Mouse (Mus musculus) kidney, postnatal 0 days (tissue): Measurements from ENCODE around the gene Styxl1. TPM values are rescaled to one million over a fixed set of nuclear protein-coding genes. Genes with fewer than 3 reads are reported as not detected.

ENCODE experiments used
- ATAC-seq: fragments of 200-750 bp; cut with Nextera tagmentation; replicated peaks from 2 replicates; pipeline ENCODE4 v1.8.0; 2017; ENCODE audit warnings: low read depth, moderate number of reproducible peaks, moderate TSS enrichment, moderate library complexity; ENCODE audit not compliant: low FRiP score
- DNase-seq: peaks from one replicate; pipeline ENCODE4 v3.0.0-alpha.2; 2016; ENCODE audit warnings: low spot score
- H3K27ac ChIP-seq: fragments of 300-500 bp; sonication (generic); 2 replicates; pipeline ENCODE4 v1.5.1; 2014; ENCODE audit warnings: mild to moderate bottlenecking
- H3K27me3 ChIP-seq: fragments of 300-500 bp; sonication (generic); 2 replicates; pipeline ENCODE4 v1.6.1; 2014; ENCODE audit warnings: low read length, mixed read lengths; ENCODE audit not compliant: insufficient read depth
- H3K36me3 ChIP-seq: fragments of 300-500 bp; sonication (generic); 2 replicates; pipeline ENCODE4 v1.6.1; 2014; ENCODE audit warnings: low read length, mixed read lengths; ENCODE audit not compliant: insufficient read depth
- H3K4me1 ChIP-seq: fragments of 300-500 bp; sonication (generic); replicated peaks from 2 replicates; pipeline ENCODE4 v1.6.1; 2014; ENCODE audit warnings: antibody characterized with exemption, low read length, mixed read lengths; ENCODE audit not compliant: insufficient read depth
- H3K4me2 ChIP-seq: fragments of 300-500 bp; sonication (generic); 2 replicates; pipeline ENCODE4 v1.6.1; 2014; ENCODE audit warnings: mild to moderate bottlenecking, low read length, moderate library complexity, mixed read lengths
- H3K4me3 ChIP-seq: fragments of 300-500 bp; sonication (generic); replicated peaks from 2 replicates; pipeline ENCODE4 v1.5.1; 2014; ENCODE audit warnings: low read depth, low read length
- H3K9ac ChIP-seq: fragments of 300-500 bp; sonication (generic); 2 replicates; pipeline ENCODE4 v1.6.1; 2014; ENCODE audit warnings: low read depth, low read length
- H3K9me3 ChIP-seq: fragments of 300-500 bp; sonication (generic); replicated peaks from 2 replicates; pipeline ENCODE4 v1.6.1; 2016; ENCODE audit warnings: low read length, inconsistent platforms, mixed read lengths
- CTCF ChIP-seq: IDR thresholded peaks from 2 replicates; pipeline ENCODE4 v1.5.1; 2016; ENCODE audit warnings: antibody characterized with exemption, low read depth, mild to moderate bottlenecking, moderate library complexity
- WGBS: fragments of 180-500 bp; shearing (Covaris S2); extraction: QIAGEN DNeasy Blood & Tissue Kit; methylation state at CpG from one replicate; pipeline ENCODE4 v1.1.7; 2014; 5-methylcytosine and 5-hydroxymethylcytosine counted together
- polyA plus RNA-seq: library from polyadenylated mRNA; unstranded; fragments of >200 nt; fragmentation: Nextera tagmentation; extraction: Ambion mirVana; gene quantifications from 2 replicates; pipeline ENCODE4 v1.2.1, GENCODE M21; 2015

Gene Styxl1
- polyA plus RNA-seq, 1 experiment from 2014 or later, result 0.53 TPM

DNA sequence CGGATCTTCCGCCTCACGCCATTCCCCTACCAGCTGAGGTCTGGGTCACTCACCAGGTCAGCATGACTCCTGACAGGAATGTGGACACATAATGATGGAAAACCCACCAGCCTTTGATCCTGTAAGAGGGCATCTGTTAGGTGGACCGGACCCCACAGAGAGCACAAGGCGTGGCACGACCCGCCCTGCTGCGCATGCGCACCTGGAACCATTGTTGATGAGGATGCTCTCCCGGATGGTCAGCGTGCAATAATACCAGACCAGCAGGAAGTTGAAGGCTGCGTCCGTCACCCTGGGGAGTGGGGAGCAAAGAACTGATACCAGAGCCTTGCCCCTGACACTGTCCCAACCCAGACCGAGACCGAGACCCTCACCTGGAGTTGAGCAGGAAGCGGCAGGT, 41.6 kb downstream of the Styxl1 start:
- H3K4me3 ChIP-seq, result no peak overlapping the region
- TF ChIP-seq CTCF, result no peak
- no peaks in the 10 kb centered on the region for H3K9me3 ChIP-seq
- no peaks in the 10 kb centered on the region for H3K4me1 ChIP-seq
- no peak overlapping the region for H3K4me2 ChIP-seq
- no peak overlapping the region for H3K9ac ChIP-seq
- WGBS, result 94% methylated on average over 16 of the region's 16 CpGs
- DNase-seq (no peak), ATAC-seq (no peak)
- peaks cover 60% of the 10 kb centered on the region for H3K36me3 ChIP-seq
- H3K27ac ChIP-seq, result no peak overlapping the region
- H3K27me3 ChIP-seq, result no peaks in the 10 kb centered on the region

DNA sequence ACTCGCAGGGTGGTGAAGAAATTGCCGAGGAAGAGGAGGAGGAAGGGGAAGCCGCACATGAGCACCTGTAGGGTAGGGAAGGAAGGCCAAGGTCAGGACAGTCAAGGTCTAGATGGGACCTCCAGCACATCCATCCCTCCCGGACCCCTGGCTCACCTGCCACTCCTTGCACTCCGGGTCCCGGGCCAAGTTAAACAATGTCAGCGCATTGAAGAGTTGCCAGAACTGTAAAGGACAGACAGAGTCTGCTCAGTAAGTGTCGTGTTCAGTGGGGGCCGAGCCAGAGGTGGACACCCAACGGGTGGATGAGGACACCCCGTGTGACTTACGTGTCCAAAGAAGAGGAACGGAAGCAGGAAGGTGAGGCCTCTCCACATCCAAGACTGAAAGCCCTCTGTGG, 42.4 kb downstream of the Styxl1 start:
- no peaks in the 10 kb centered on the region for H3K27me3 ChIP-seq
- no peak for TF ChIP-seq CTCF
- 86% methylated on average over 13 of the region's 13 CpGs for WGBS
- H3K36me3 ChIP-seq, result peaks cover 66% of the 10 kb centered on the region
- H3K27ac ChIP-seq, result no peak overlapping the region
- H3K9ac ChIP-seq, result no peak overlapping the region
- H3K4me2 ChIP-seq, result no peak overlapping the region
- H3K4me3 ChIP-seq, result no peak overlapping the region
- DNase-seq (no peak), ATAC-seq (no peak)
- H3K4me1 ChIP-seq, result no peaks in the 10 kb centered on the region
- no peaks in the 10 kb centered on the region for H3K9me3 ChIP-seq

DNA sequence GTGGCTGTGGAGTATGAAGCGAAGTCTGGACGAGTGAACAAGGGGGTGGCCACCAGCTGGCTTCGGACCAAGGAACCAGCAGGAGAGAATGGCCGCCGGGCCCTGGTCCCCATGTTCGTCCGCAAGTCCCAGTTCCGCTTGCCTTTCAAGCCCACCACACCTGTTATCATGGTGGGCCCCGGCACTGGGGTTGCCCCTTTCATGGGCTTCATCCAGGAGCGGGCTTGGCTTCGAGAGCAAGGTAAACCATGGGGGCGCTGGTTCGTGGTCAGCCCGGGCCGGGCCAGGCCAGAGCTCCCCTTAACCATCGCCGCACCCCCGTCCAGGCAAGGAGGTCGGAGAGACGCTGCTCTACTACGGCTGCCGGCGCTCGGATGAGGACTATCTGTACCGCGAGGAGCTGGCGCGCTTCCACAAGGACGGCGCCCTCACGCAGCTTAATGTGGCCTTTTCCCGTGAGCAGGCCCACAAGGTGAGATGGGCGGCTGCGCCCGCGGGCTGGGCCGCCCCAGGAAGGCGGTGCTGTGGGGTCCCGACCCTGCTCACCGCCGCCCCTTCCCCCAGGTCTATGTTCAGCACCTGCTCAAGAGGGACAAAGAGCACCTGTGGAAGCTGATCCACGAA, 44.0 kb downstream of the Styxl1 start:
- peaks cover 79% of the 10 kb centered on the region for H3K36me3 ChIP-seq
- no peak for TF ChIP-seq CTCF
- no peak overlapping the region for H3K4me3 ChIP-seq
- H3K27ac ChIP-seq, result no peak overlapping the region
- WGBS, result 94% methylated on average over 42 of the region's 42 CpGs
- no peak overlapping the region for H3K4me2 ChIP-seq
- no peaks in the 10 kb centered on the region for H3K4me1 ChIP-seq
- H3K27me3 ChIP-seq, result no peaks in the 10 kb centered on the region
- H3K9me3 ChIP-seq, result no peaks in the 10 kb centered on the region
- H3K9ac ChIP-seq, result no peak overlapping the region
- DNase-seq (no peak), ATAC-seq (no peak)

DNA sequence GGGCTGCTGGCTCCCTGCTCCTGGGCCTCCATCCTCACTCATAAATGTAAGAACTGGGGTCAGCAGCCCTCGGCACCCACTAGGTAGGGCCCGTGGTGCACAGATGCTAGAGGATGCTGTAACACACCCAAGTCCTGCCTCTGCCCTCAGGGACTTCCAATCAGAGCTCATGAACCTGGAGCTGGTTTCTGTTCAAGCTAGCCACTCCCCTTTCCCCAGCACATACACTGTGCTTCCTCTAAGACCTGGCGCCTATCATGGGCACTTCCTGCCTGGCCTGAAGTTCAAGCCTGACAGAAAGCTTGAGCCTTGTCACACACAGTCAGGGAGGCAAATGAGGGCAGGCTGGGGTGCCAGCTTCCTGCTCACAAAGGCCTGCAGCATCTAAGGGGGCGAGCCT, 45.1 kb downstream of the Styxl1 start:
- DNase-seq (no peak), ATAC-seq (no peak)
- H3K4me3 ChIP-seq, result no peak overlapping the region
- 84% methylated on average over 4 of the region's 4 CpGs for WGBS
- no peak for TF ChIP-seq CTCF
- H3K27ac ChIP-seq, result no peak overlapping the region
- H3K36me3 ChIP-seq, result peaks cover 82% of the 10 kb centered on the region
- H3K9me3 ChIP-seq, result no peaks in the 10 kb centered on the region
- H3K4me2 ChIP-seq, result no peak overlapping the region
- no peak overlapping the region for H3K9ac ChIP-seq
- no peaks in the 10 kb centered on the region for H3K4me1 ChIP-seq
- no peaks in the 10 kb centered on the region for H3K27me3 ChIP-seq

DNA sequence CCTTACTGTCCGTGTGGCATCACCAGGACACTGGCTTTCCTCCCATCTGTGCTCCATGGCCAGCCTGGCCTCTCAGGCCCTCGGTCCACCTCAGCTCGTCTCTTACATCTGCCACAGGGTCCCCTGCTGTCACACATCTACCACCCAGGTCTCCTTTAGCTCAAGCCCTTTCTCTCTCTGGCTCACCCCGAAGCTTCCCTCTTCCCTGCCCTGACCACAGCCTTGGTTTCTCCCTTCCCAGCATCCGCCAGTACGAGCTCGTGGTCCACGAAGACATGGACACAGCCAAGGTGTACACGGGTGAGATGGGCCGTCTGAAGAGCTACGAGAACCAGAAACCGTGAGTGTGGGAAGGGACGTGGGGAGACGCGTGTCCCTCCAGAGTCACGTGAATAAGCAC, 46.9 kb downstream of the Styxl1 start:
- ATAC-seq (no peak), DNase-seq (no peak)
- WGBS, result 96% methylated on average over 16 of the region's 16 CpGs
- Histone ChIP-seq H3K4me2 (no peak overlapping the region), H3K4me1 (no peaks in the 10 kb centered on the region), H3K9me3 (no peaks in the 10 kb centered on the region), H3K36me3 (peaks cover 75% of the 10 kb centered on the region), H3K27me3 (no peaks in the 10 kb centered on the region), H3K27ac (no peak overlapping the region), H3K9ac (no peak overlapping the region), H3K4me3 (no peak overlapping the region)
- no peak for TF ChIP-seq CTCF

DNA sequence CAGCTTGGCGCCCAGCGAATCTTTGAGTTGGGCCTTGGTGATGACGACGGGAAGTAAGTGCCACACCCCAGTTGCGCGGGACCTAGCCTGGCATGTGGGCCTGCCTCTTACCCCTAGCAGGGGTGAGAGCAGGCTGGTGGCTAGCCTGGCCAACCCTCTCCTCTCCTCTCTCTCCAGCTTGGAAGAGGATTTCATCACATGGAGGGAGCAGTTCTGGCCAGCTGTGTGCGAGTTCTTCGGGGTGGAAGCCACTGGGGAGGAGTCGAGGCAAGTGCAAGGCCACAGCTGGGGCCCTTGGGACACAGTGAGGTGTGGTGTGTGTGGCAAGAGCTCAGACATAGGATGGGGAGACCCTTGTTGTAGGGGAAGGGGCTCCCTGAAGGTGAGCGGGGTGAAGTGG, 47.3 kb downstream of the Styxl1 start:
- peaks cover 3% of the 10 kb centered on the region; the same call in 1 of the 2 replicates for H3K4me1 ChIP-seq
- H3K4me3 ChIP-seq, result no peak overlapping the region
- H3K27me3 ChIP-seq, result no peaks in the 10 kb centered on the region
- DNase-seq (no peak), ATAC-seq (no peak)
- H3K9ac ChIP-seq, result no peak overlapping the region
- H3K36me3 ChIP-seq, result peaks cover 71% of the 10 kb centered on the region
- no peak for TF ChIP-seq CTCF
- no peak overlapping the region for H3K4me2 ChIP-seq
- H3K27ac ChIP-seq, result no peak overlapping the region
- H3K9me3 ChIP-seq, result no peaks in the 10 kb centered on the region
- whole genome bisulfite sequencing, result 94% methylated on average over 10 of the region's 10 CpGs

DNA sequence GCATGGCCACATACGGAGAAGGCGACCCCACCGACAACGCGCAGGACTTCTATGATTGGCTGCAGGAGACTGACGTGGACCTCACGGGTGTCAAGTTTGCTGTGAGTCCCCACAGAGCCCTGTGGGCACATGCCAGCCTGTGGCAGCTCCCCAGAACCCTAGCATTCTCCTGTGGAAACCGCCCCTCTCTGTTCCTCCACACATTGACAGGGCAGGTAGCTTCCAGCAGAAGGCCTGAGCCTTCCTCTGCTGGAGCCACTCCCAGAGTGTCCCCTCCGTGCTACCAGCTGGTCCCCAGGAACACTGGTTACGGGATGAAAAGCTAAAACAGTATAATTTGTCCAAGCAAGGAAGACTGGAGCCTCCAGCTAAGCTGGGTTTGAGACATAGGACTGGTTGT, 47.9 kb downstream of the Styxl1 start:
- TF ChIP-seq CTCF, result no peak
- ATAC-seq, result no peak
- H3K9me3 ChIP-seq, result no peaks in the 10 kb centered on the region

More for the DNA sequence above, 47.9 kb downstream of the Styxl1 start:
- H3K27me3 ChIP-seq, result no peaks in the 10 kb centered on the region
- H3K9ac ChIP-seq, result no peak overlapping the region
- DNase-seq, result no peak
- WGBS, result 93% methylated on average over 10 of the region's 10 CpGs
- H3K27ac ChIP-seq, result no peak overlapping the region
- H3K36me3 ChIP-seq, result peaks cover 64% of the 10 kb centered on the region
- no peak overlapping the region for H3K4me3 ChIP-seq
- peaks cover 10% of the 10 kb centered on the region for H3K4me1 ChIP-seq
- no peak overlapping the region for H3K4me2 ChIP-seq
